Mouse (Mus musculus) MEL (cell line): ENCODE results near the gene Lpar3. TPM values are rescaled to one million over a fixed set of nuclear protein-coding genes. Genes with fewer than 3 reads are reported as not detected.

ENCODE experiments used
- DNase-seq: peaks from one replicate; pipeline ENCODE4 v3.0.0; 2011; ENCODE audit warnings: low read depth, low spot score
- H3K27ac ChIP-seq: 2 replicates; pipeline ENCODE4 v1.5.1; 2012; ENCODE audit warnings: low read depth, mild to moderate bottlenecking, control low read depth, low read length, moderate library complexity; ENCODE audit not compliant: control insufficient read depth
- H3K27me3 ChIP-seq, 2 experiments: fragments of 150-350 bp in 1 of 2; sonication (generic) in 1 of 2; 2 replicates each; pipeline ENCODE4 v1.6.1; 2012; ENCODE audit warnings: low read length in 2 of 2, mild to moderate bottlenecking in 2 of 2, improper control_type of control experiment in 1 of 2, moderate library complexity in 1 of 2; ENCODE audit not compliant: insufficient read depth in 2 of 2, control insufficient read depth in 1 of 2
- H3K36me3 ChIP-seq, 2 experiments: 2 replicates each; pipeline ENCODE4 v1.6.1; 2012 to 2014; ENCODE audit warnings: low read length in 2 of 2, improper control_type of control experiment in 1 of 2, inconsistent platforms in 1 of 2, mild to moderate bottlenecking in 1 of 2; ENCODE audit not compliant: insufficient read depth in 2 of 2, control insufficient read depth in 1 of 2
- H3K4me1 ChIP-seq, 2 experiments: fragments of 150-350 bp in 1 of 2; sonication (generic) in 1 of 2; 2 replicates each; pipeline ENCODE4 v1.6.1; 2012; ENCODE audit warnings: low read length in 2 of 2, improper control_type of control experiment in 1 of 2, mild to moderate bottlenecking in 1 of 2; ENCODE audit not compliant: insufficient read depth in 2 of 2, control insufficient read depth in 1 of 2
- H3K4me3 ChIP-seq, 2 experiments: fragments of 150-350 bp in 1 of 2; sonication (generic) in 1 of 2; 2 replicates each; pipeline ENCODE4 v1.5.1; 2012; ENCODE audit warnings: low read depth in 2 of 2, low read length in 2 of 2, mild to moderate bottlenecking in 2 of 2, moderate library complexity in 2 of 2, control low read depth in 1 of 2, improper control_type of control experiment in 1 of 2; ENCODE audit not compliant: control insufficient read depth in 1 of 2, insufficient read depth in 1 of 2
- H3K79me2 ChIP-seq: 2 replicates; pipeline ENCODE4 v1.6.1; 2012; ENCODE audit warnings: mild to moderate bottlenecking, low read length, moderate library complexity; ENCODE audit not compliant: control insufficient read depth, poor library complexity, insufficient read depth
- H3K9ac ChIP-seq: 2 replicates; pipeline ENCODE4 v1.6.1; 2012; ENCODE audit warnings: low read depth, mild to moderate bottlenecking, control low read depth, low read length, moderate library complexity; ENCODE audit not compliant: control insufficient read depth, poor library complexity, severe bottlenecking
- H3K9me3 ChIP-seq: fragments of 150-350 bp; sonication (generic); replicated peaks from 2 replicates; pipeline ENCODE4 v1.6.1; 2012; ENCODE audit warnings: mild to moderate bottlenecking, low read length, improper control_type of control experiment, moderate library complexity; ENCODE audit not compliant: insufficient read depth
- CHD1 ChIP-seq: IDR thresholded peaks from 2 replicates; pipeline ENCODE4 v1.6.1; 2012; ENCODE audit warnings: low read depth, mild to moderate bottlenecking, inconsistent platforms, low read length, improper control_type of control experiment
- CHD2 ChIP-seq: IDR thresholded peaks from 2 replicates; pipeline ENCODE4 v1.6.1; 2011; ENCODE audit warnings: low read length, improper control_type of control experiment
- CTCF ChIP-seq, 3 experiments: IDR thresholded peaks in 2 of 3; conservative IDR thresholded peaks in 1 of 3; 2 replicates each; pipeline ENCODE4 v1.5.1; 2011 to 2012; ENCODE audit warnings: low read length in 3 of 3, low read depth in 2 of 3, mild to moderate bottlenecking in 2 of 3, improper control_type of control experiment in 1 of 3, inconsistent platforms in 1 of 3, mixed read lengths in 1 of 3, moderate library complexity in 1 of 3; ENCODE audit not compliant: control insufficient read depth in 1 of 3, insufficient read depth in 1 of 3, poor library complexity in 1 of 3, severe bottlenecking in 1 of 3
- E2F4 ChIP-seq: IDR thresholded peaks from 2 replicates; pipeline ENCODE4 v1.6.1; 2011; ENCODE audit warnings: low read depth, low read length, improper control_type of control experiment, borderline replicate concordance
- EP300 ChIP-seq, 2 experiments: IDR thresholded peaks; 2 replicates each; pipeline ENCODE4 v1.6.1; 2011; ENCODE audit warnings: improper control_type of control experiment in 2 of 2, low read length in 2 of 2, low read depth in 1 of 2, mild to moderate bottlenecking in 1 of 2
- GATA1 ChIP-seq: IDR thresholded peaks from 2 replicates; pipeline ENCODE4 v1.6.1; 2011; ENCODE audit warnings: low read depth, low read length, improper control_type of control experiment
- MAX ChIP-seq: IDR thresholded peaks from 2 replicates; pipeline ENCODE4 v1.6.1; 2011; ENCODE audit warnings: low read length, improper control_type of control experiment
- MEF2A ChIP-seq: IDR thresholded peaks from 2 replicates; pipeline ENCODE4 v1.6.1; 2014; ENCODE audit warnings: low read depth, mild to moderate bottlenecking, inconsistent platforms, low read length, improper control_type of control experiment; ENCODE audit not compliant: poor library complexity, insufficient replicate concordance, severe bottlenecking; ENCODE audit errors: extremely low read depth
- NRF1 ChIP-seq: IDR thresholded peaks from 2 replicates; pipeline ENCODE4 v1.6.1; 2014; ENCODE audit warnings: low read depth, mild to moderate bottlenecking, inconsistent platforms, low read length, improper control_type of control experiment, moderate library complexity; ENCODE audit not compliant: poor library complexity, insufficient read depth, severe bottlenecking
- POLR2A ChIP-seq, 2 experiments: IDR thresholded peaks; 2 replicates each; pipeline ENCODE4 v1.6.1; 2011 to 2012; ENCODE audit warnings: low read length in 2 of 2, mild to moderate bottlenecking in 2 of 2, control low read depth in 1 of 2, improper control_type of control experiment in 1 of 2, low read depth in 1 of 2, moderate library complexity in 1 of 2; ENCODE audit not compliant: control insufficient read depth in 1 of 2, insufficient read depth in 1 of 2, poor library complexity in 1 of 2
- POLR2AphosphoS2 ChIP-seq: IDR thresholded peaks from 2 replicates; pipeline ENCODE4 v1.6.1; 2011; ENCODE audit warnings: low read length, improper control_type of control experiment
- POLR2AphosphoS5 ChIP-seq: IDR thresholded peaks from 2 replicates; pipeline ENCODE4 v1.6.1; 2012; ENCODE audit warnings: low read depth, borderline replicate concordance, mild to moderate bottlenecking, inconsistent platforms, low read length, moderate library complexity, mixed read lengths
- RCOR1 ChIP-seq: IDR thresholded peaks from 2 replicates; pipeline ENCODE4 v1.6.1; 2012; ENCODE audit warnings: low read depth, mild to moderate bottlenecking, inconsistent platforms, low read length, improper control_type of control experiment
- SMC3 ChIP-seq: IDR thresholded peaks from 2 replicates; pipeline ENCODE4 v1.6.1; 2011; ENCODE audit warnings: low read depth, low read length, improper control_type of control experiment
- TAL1 ChIP-seq: IDR thresholded peaks from 2 replicates; pipeline ENCODE4 v1.6.1; 2012; ENCODE audit warnings: mild to moderate bottlenecking, inconsistent platforms, low read length, moderate library complexity, mixed read lengths
- TBP ChIP-seq: IDR thresholded peaks from 2 replicates; pipeline ENCODE4 v1.8.0; 2011; ENCODE audit warnings: low read depth, low read length, improper control_type of control experiment
- USF1 ChIP-seq: IDR thresholded peaks from 2 replicates; pipeline ENCODE4 v1.6.1; 2014; ENCODE audit warnings: low read depth, mild to moderate bottlenecking, inconsistent platforms, low read length, improper control_type of control experiment, moderate library complexity
- USF2 ChIP-seq, 2 experiments: IDR thresholded peaks; 2 replicates each; pipeline ENCODE4 v1.6.1; 2011 to 2012; ENCODE audit warnings: improper control_type of control experiment in 2 of 2, low read length in 2 of 2, borderline replicate concordance in 1 of 2, inconsistent platforms in 1 of 2, low read depth in 1 of 2, mild to moderate bottlenecking in 1 of 2; ENCODE audit not compliant: insufficient read depth in 1 of 2
- ZKSCAN1 ChIP-seq: IDR thresholded peaks from 2 replicates; pipeline ENCODE4 v1.6.1; 2012; ENCODE audit warnings: low read depth, mild to moderate bottlenecking, inconsistent platforms, low read length, improper control_type of control experiment, moderate library complexity
- ZMIZ1 ChIP-seq: IDR thresholded peaks from 2 replicates; pipeline ENCODE4 v1.6.1; 2012; ENCODE audit warnings: low read depth, mild to moderate bottlenecking, inconsistent platforms, low read length, improper control_type of control experiment, moderate library complexity
- ZNF384 ChIP-seq: IDR thresholded peaks from 2 replicates; pipeline ENCODE4 v1.6.1; 2012; ENCODE audit warnings: low read depth, mild to moderate bottlenecking, inconsistent platforms, low read length, improper control_type of control experiment
- polyA plus RNA-seq, 2 experiments: library from polyadenylated mRNA; stranded (reverse) in 1 of 2; unstranded in 1 of 2; fragments of >175 nt in 1 of 2; fragments of >200 nt in 1 of 2; gene quantifications; 2 replicates each; pipeline versions ENCODE4 v1.2.1 to v1.2.4; 2012; ENCODE audit warnings: low replicate concordance in 2 of 2, low read depth in 1 of 2; ENCODE audit not compliant: insufficient read length in 2 of 2, insufficient read depth in 1 of 2, missing spikeins in 1 of 2
- total RNA-seq: library from RNA; depleted of rRNA; stranded (reverse); fragments of 300-350 nt; gene quantifications from 2 replicates; pipeline ENCODE4 v1.2.3, GENCODE M21; 2012

Lpar3 gene
- total and polyA plus RNA-seq, 3 experiments = not detected

DNA sequence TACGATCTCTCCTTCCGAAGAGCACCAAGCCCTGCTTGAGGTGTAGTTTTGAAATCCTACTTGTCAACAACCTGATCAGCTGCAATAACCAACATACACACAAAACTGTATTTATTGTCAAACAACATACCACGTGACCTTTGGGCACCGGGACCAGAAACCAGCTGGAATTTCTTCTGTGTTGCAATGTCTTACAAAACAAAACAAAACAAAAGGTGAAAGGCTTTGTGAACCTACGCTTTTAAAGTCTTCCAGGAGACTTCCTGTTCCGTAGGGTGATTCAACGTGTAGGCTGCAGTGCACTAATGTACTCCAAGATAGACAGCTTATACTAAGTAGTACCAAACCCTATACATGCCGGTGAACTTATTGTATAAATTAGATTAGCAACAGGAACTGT is 25.8 kb downstream of the Lpar3 start:
- no peaks in the 10 kb centered on the region for H3K36me3 ChIP-seq
- H3K27ac ChIP-seq = no peak overlapping the region
- H3K9ac ChIP-seq = no peak overlapping the region
- TF ChIP-seq SMC3 (no peak), TAL1 (no peak), GATA1 (no peak), CTCF (IDR thresholded peaks at IDR 0.05 in 2 of 3, conservative IDR thresholded peaks at IDR 0.05 in 1 of 3; ENCODE audit: control insufficient read depth in 1 of 3, insufficient read depth in 1 of 3, low read depth in 2 of 3, low read length in 3 of 3, poor library complexity in 1 of 3, severe bottlenecking in 1 of 3) (no peak), ZMIZ1 (no peak), USF1 (no peak), CHD1 (no peak), ZNF384 (no peak), TBP (no peak), POLR2AphosphoS2 (no peak), CHD2 (no peak), NRF1 (no peak), EP300 (IDR thresholded peaks at IDR 0.05; ENCODE audit: low read depth in 1 of 2, low read length in 2 of 2) (no peak)
- DNase-seq = no peak
- no peaks in the 10 kb centered on the region for H3K79me2 ChIP-seq
- H3K4me3 ChIP-seq = no peak overlapping the region
- H3K4me1 ChIP-seq = no peaks in the 10 kb centered on the region
- H3K9me3 ChIP-seq = no peaks in the 10 kb centered on the region
- peaks cover 0 to 3% of the 10 kb centered on the region in 2 experiments; a peak in 2 of 4 replicates for H3K27me3 ChIP-seq

DNA sequence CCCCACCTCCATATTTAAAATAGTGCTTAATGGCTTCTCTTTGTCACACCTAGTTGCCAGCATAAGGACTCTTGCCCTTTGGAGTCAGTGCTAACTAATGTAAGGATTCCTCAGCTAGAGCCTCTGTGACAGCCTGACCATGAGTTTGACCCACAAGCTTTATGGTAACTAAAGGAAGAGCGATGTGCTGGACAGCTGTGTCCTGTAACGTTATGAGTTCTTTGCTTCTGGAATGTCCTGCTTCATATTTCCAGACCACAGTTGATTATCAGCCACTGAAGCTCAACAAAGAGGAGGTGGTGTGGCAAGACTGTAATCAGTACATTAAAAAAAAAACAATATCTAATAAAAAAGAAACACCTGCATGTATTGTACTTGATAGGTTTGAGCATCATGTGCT is 26.2 kb downstream of the Lpar3 start:
- Histone ChIP-seq H3K36me3 (no peaks in the 10 kb centered on the region), H3K4me3 (no peak overlapping the region), H3K4me1 (no peaks in the 10 kb centered on the region), H3K79me2 (no peaks in the 10 kb centered on the region), H3K9ac (no peak overlapping the region), H3K9me3 (no peaks in the 10 kb centered on the region), H3K27ac (no peak overlapping the region), H3K27me3 (peaks cover 0 to 3% of the 10 kb centered on the region in 2 experiments; a peak in 2 of 4 replicates)
- TF ChIP-seq POLR2AphosphoS5 (no peak), RCOR1 (no peak), TBP (no peak), ZKSCAN1 (no peak), MAX (no peak), E2F4 (no peak), TAL1 (no peak), CHD2 (no peak), GATA1 (no peak), ZNF384 (no peak), MEF2A (no peak), POLR2A (IDR thresholded peaks at IDR 0.05; ENCODE audit: control insufficient read depth in 1 of 2, insufficient read depth in 1 of 2, low read depth in 1 of 2, low read length in 2 of 2, poor library complexity in 1 of 2) (no peak), SMC3 (no peak), USF2 (IDR thresholded peaks at IDR 0.05; ENCODE audit: borderline replicate concordance in 1 of 2, insufficient read depth in 1 of 2, low read depth in 1 of 2, low read length in 2 of 2) (no peak)
- DNase-seq = no peak
